Mouse (Mus musculus) intestine, embryonic 16.5 days (tissue): ENCODE results near the gene Alg5. TPM values are rescaled to one million over a fixed set of nuclear protein-coding genes. Genes with fewer than 3 reads are reported as not detected.
"Not testable (repeated sequence)": the region's sequence is repeated elsewhere in the genome, so short reads cannot be mapped to it uniquely, and the experiment has no call there.

Source experiments
- ATAC-seq: fragments of 200-750 bp; cut with Nextera tagmentation; 2 replicates; pipeline ENCODE4 v1.8.0; 2017; ENCODE audit warnings: moderate TSS enrichment, moderate library complexity
- H3K27ac ChIP-seq: fragments of 300-500 bp; sonication (generic); 2 replicates; pipeline ENCODE4 v1.5.1; 2014; ENCODE audit warnings: mild to moderate bottlenecking, low read length
- H3K27me3 ChIP-seq: fragments of 300-500 bp; sonication (generic); replicated peaks from 2 replicates; pipeline ENCODE4 v1.6.1; 2014; ENCODE audit warnings: low read length, control low read depth, mixed read lengths; ENCODE audit not compliant: control insufficient read depth, insufficient read depth
- H3K36me3 ChIP-seq: fragments of 300-500 bp; sonication (generic); 2 replicates; pipeline ENCODE4 v1.6.1; 2014; ENCODE audit warnings: low read length, control low read depth; ENCODE audit not compliant: control insufficient read depth, insufficient read depth
- H3K4me1 ChIP-seq: fragments of 300-500 bp; sonication (generic); 2 replicates; pipeline ENCODE4 v1.6.1; 2014; ENCODE audit warnings: low read length, control low read depth, mixed read lengths; ENCODE audit not compliant: control insufficient read depth, insufficient read depth
- H3K4me2 ChIP-seq: fragments of 300-500 bp; sonication (generic); 2 replicates; pipeline ENCODE4 v1.6.1; 2014; ENCODE audit warnings: low read depth, low read length, control low read depth
- H3K4me3 ChIP-seq: fragments of 300-500 bp; sonication (generic); 2 replicates; pipeline ENCODE4 v1.5.1; 2014; ENCODE audit warnings: mild to moderate bottlenecking, low read length
- H3K9ac ChIP-seq: fragments of 300-500 bp; sonication (generic); 2 replicates; pipeline ENCODE4 v1.6.1; 2014; ENCODE audit warnings: low read depth, low read length
- H3K9me3 ChIP-seq: fragments of 300-500 bp; sonication (generic); 2 replicates; pipeline ENCODE4 v1.6.1; 2016; ENCODE audit warnings: low read length, control low read depth; ENCODE audit not compliant: control insufficient read depth
- WGBS: fragments of 180-500 bp; shearing (Covaris S2); extraction: QIAGEN DNeasy Blood & Tissue Kit; methylation state at CpG from one replicate; pipeline ENCODE4 v1.1.7; 2014; 5-methylcytosine and 5-hydroxymethylcytosine counted together
- polyA plus RNA-seq: library from polyadenylated mRNA; unstranded; fragments of >200 nt; fragmentation: Nextera tagmentation; extraction: Ambion mirVana; gene quantifications from 2 replicates; pipeline ENCODE4 v1.2.1, GENCODE M21; 2015

Gene Alg5
- polyA plus RNA-seq, 1 experiment from 2014 or later: 66.2 TPM

DNA sequence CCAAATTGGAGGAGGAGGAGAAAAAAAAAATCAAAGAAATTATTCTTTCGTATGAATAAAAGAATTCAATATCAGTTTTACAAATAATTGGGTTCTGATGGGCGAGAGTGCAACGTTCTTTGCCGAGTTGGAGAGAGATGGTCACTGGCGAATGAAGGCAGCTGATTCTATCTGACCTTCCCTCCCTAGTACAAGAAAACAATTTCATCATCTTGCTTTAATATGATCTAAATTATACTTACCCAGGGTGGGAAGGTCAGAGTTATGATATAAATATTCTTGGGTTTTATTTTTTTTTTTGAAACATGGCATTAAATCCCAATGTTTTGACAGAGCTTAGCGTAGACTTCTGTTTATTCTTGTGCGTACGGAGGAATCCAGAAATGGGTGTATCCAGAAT lies 22.1 kb downstream of the Alg5 start:
- Histone ChIP-seq H3K4me2 (no peak overlapping the region; the same call in 1 of the 2 replicates), H3K36me3 (no peaks in the 10 kb centered on the region), H3K27ac (no peak overlapping the region), H3K9ac (no peak overlapping the region), H3K27me3 (peaks cover 5% of the 10 kb centered on the region; the same call in 1 of the 2 replicates), H3K4me3 (no peak overlapping the region), H3K4me1 (peaks cover 15% of the 10 kb centered on the region), H3K9me3 (no peaks in the 10 kb centered on the region)
- 65% methylated on average over 8 of the region's 8 CpGs for WGBS
- no peak for ATAC-seq

DNA sequence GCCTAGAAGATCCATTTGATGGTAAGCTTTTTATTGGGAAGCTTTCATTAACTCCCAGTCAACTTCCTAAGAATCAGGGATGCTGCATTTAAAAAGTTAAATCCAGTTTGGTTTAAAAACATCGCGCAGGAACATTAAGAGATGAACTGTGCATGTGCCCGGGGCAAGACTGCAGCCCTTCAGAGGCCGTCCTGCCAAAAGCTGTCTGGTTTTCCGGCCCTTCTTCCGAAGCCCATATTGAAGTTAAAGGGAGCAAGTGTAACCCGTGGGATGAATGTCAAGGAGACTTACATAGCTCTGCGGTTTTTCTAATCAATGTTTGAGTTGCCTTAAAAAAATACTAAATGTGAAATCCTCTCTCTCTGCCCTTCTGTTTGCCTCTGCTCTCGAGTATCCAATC lies 23.9 kb downstream of the Alg5 start:
- Histone ChIP-seq H3K9ac (no peak overlapping the region), H3K27ac (no peak overlapping the region), H3K4me1 (peaks cover 20% of the 10 kb centered on the region), H3K4me3 (no peak overlapping the region), H3K9me3 (no peaks in the 10 kb centered on the region), H3K4me2 (no peak overlapping the region), H3K27me3 (peaks cover 5% of the 10 kb centered on the region; the same call in 1 of the 2 replicates), H3K36me3 (no peaks in the 10 kb centered on the region)
- 66% methylated on average over 9 of the region's 9 CpGs for WGBS
- no peak for ATAC-seq

DNA sequence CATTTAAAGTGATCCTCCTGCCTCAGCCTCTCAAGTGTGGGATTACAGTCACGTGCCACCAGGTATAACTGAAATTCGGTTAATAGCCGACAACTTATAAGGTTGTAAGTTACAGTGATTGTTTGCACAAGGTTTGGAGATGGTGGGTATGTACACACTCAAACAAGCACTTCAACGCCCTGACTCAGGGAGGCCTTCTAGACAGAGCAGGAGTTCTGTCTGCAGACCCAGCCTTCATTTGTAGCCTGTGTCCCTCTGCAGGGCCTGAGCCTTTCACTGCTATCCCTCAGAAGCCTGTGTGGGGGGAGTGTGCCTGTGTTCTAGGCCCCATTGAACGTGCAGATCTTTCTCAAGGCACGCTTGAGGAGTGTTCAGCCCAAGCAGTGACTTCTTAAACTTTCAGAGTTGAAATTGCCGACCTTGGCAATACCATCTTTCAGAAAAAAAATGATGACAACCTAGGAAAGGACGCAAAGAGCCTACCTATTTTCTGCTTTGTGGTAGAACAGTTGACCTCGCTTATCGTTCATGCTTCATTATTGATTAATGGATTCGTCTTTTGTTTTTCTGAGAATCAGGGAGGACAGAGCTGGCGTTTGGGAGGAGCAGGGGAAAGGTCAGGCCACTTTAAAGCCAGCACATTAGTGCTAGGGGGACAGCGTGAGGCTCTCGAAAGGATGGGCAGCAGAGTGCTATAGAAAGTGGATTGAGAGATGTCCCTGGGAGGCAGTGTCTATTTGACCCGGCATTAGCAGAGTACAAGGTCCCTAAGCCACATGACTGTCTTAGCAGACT lies 25.2 kb downstream of the Alg5 start:
- no peak overlapping the region for H3K4me2 ChIP-seq
- no peaks in the 10 kb centered on the region for H3K9me3 ChIP-seq
- no peaks in the 10 kb centered on the region for H3K27me3 ChIP-seq
- H3K4me1 ChIP-seq: peaks cover 15% of the 10 kb centered on the region
- WGBS: 54% methylated on average over 15 of the region's 15 CpGs
- no peak overlapping the region for H3K27ac ChIP-seq
- no peaks in the 10 kb centered on the region for H3K36me3 ChIP-seq
- no peak overlapping the region for H3K9ac ChIP-seq
- ATAC-seq: no peak
- no peak overlapping the region for H3K4me3 ChIP-seq

DNA sequence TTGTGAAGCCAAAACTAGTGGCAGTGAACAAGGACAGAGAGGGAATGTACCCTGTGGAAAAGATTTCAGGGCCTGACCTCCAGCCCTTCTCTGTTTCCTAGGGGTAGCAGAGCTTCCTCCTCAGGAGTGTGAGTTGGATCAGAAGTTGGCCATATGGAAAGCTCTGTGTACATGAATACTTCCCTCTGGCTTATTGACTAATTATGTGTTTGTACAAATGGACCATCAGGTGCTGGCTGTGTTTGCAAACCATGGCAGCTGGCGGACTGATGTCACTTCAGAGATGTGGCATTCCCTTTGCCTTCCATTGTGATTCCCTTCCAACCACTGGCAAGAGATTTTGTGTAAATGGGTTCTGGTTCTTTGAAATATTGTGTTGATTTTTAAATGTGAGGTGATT lies 25.9 kb downstream of the Alg5 start:
- Histone ChIP-seq H3K27me3 (no peaks in the 10 kb centered on the region), H3K4me2 (no peak overlapping the region), H3K4me3 (no peak overlapping the region), H3K4me1 (peaks cover 12% of the 10 kb centered on the region), H3K27ac (no peak overlapping the region), H3K9ac (no peak overlapping the region), H3K9me3 (no peaks in the 10 kb centered on the region), H3K36me3 (no peaks in the 10 kb centered on the region)
- WGBS: 75% methylated on average over 1 of the region's 1 CpGs
- ATAC-seq: no peak

DNA sequence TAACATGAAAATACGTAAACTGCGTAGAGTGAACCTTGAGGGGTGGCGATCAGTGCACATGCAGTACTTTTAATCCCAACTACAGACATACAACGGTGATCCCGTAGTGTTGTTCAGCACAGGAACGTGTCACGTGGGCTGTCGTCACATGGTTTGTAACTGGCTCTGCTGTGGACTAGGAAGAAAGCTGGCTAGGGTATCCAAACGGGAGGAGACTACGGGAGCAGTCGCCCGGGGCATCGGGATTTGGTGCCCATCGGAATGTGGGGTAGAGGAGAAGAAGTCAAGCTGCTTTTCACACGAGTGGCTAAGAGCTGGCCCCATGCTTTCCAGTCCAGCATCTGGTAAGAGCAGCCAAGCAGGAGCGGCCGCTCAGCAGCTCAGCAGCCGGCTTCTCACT lies 29.1 kb downstream of the Alg5 start:
- WGBS: 66% methylated on average over 18 of the region's 18 CpGs
- Histone ChIP-seq H3K27me3 (no peaks in the 10 kb centered on the region), H3K4me2 (peak overlapping the region; percentile 10; the same call in 1 of the 2 replicates), H3K4me3 (peak overlapping the region; percentile 9; the same call in 1 of the 2 replicates), H3K9ac (peak overlapping the region; percentile 31; the same call in 1 of the 2 replicates), H3K4me1 (peaks cover 10% of the 10 kb centered on the region), H3K27ac (no peak overlapping the region), H3K36me3 (no peaks in the 10 kb centered on the region), H3K9me3 (no peaks in the 10 kb centered on the region)
- ATAC-seq: no peak

DNA sequence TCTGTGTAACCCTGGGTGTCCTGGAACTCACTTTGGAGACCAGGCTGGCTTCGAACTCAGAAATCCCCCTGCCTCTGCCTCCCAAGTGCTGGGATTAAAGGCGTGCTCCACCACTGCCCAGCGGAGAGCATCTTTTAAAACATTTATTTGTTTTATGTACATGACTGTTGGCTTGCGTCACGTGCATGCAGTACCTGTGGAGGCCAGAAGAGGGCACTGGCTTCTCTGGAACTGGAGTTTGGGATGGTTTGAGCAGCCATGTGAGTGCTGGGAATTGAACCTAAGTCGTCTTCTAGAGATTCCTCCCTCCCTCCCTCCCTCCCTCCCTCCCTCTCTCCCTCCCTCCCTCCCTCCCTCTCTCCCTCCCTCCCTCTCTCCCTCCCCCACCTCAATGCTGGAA lies 30.2 kb downstream of the Alg5 start:
- H3K27ac ChIP-seq, H3K9me3 ChIP-seq, H3K36me3 ChIP-seq, H3K27me3 ChIP-seq, H3K9ac ChIP-seq, H3K4me3 ChIP-seq, H3K4me2 ChIP-seq, ATAC-seq: not testable (repeated sequence)
- WGBS: 89% methylated on average over 6 of the region's 6 CpGs
- peaks cover 10% of the 10 kb centered on the region for H3K4me1 ChIP-seq

DNA sequence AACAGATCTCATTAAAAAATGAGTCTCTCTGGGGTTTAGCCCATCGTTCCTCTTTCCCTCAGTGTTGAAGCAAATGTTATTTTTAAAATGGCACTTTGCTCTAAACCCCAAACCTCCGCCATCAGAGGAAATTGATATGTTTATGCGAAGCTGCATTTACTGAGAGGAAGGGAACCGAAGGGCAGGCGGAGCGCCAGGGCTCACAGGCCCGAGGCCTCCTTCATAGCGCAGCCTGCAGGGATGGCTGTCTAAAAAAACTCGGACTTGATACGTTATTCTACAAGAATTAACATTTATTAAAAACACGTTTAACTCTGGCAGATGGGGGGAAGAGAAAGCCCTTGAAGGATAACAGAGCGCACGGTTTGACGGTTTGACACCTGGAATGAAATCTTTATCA lies 30.7 kb downstream of the Alg5 start:
- no peaks in the 10 kb centered on the region for H3K36me3 ChIP-seq
- no peaks in the 10 kb centered on the region for H3K27me3 ChIP-seq
- H3K27ac ChIP-seq: 0 out of 2 replicates have a peak overlapping the region, but pooled peaks have one; percentile 3
- H3K9me3 ChIP-seq: no peaks in the 10 kb centered on the region
- no peak overlapping the region for H3K4me3 ChIP-seq
- 45% methylated on average over 14 of the region's 14 CpGs for WGBS
- H3K9ac ChIP-seq: no peak overlapping the region
- peaks cover 6% of the 10 kb centered on the region for H3K4me1 ChIP-seq
- peak; percentile 64 for ATAC-seq
- no peak overlapping the region for H3K4me2 ChIP-seq

DNA sequence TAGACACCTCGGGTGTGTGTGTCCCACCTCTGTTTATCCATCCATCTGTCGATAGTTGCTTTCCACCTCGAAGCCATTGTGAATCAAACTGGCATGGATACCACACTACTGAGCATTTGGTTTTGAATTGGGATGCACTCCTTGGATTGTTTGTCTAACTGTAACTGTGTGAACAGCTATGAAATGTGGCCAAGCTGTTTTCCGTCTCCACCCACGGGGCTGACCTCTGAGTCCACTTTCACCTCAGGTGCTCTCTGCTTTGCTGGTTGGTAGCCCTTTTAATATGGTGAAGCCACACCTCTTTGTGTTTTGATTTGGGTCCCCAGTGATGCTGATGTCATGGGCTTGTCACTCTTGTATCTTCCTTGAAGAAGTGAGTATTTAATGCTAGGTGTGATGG lies 31.5 kb downstream of the Alg5 start:
- no peaks in the 10 kb centered on the region for H3K27me3 ChIP-seq
- WGBS: 69% methylated on average over 5 of the region's 5 CpGs
- no peaks in the 10 kb centered on the region for H3K9me3 ChIP-seq
- H3K27ac ChIP-seq: peak overlapping the region; percentile 23; the same call in 1 of the 2 replicates
- no peaks in the 10 kb centered on the region for H3K36me3 ChIP-seq
- H3K4me1 ChIP-seq: peaks cover 5% of the 10 kb centered on the region; the same call in 1 of the 2 replicates
- no peak overlapping the region for H3K4me3 ChIP-seq
- H3K9ac ChIP-seq: no peak overlapping the region
- H3K4me2 ChIP-seq: no peak overlapping the region
- ATAC-seq: no peak

DNA sequence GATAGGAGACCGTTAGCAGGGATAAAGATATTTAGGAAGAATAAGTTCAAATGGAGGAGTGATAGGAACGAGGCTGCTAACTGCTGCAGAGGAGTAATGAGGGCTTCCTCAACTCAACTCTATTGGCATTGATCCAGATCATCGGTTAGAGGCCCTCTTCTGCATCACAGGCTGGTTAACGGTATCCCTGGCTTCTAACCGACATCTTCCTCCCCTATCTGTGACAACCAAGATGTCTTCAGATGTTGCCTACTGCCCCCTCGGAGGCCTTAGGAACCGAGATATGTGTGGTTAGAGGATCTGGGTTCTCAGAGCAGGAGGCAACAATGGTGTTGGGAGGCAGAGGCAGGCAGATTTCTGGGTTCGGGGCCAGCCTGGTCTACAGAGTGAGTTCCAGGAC lies 33.3 kb downstream of the Alg5 start:
- no peaks in the 10 kb centered on the region for H3K27me3 ChIP-seq
- H3K36me3 ChIP-seq: no peaks in the 10 kb centered on the region
- no peak overlapping the region for H3K4me2 ChIP-seq
- no peak for ATAC-seq
- 80% methylated on average over 8 of the region's 8 CpGs for WGBS
- peaks cover 5% of the 10 kb centered on the region; the same call in 1 of the 2 replicates for H3K4me1 ChIP-seq
- no peaks in the 10 kb centered on the region for H3K9me3 ChIP-seq
- H3K4me3 ChIP-seq: no peak overlapping the region
- no peak overlapping the region for H3K27ac ChIP-seq
- no peak overlapping the region for H3K9ac ChIP-seq
